Mouse (Mus musculus): ENCODE measurements around the gene Hist1h3d. TPM values are rescaled to one million over a fixed set of nuclear protein-coding genes. Genes with fewer than 3 reads are reported as not detected.
A peak's percentile ranks its signal among the peaks of the same experiment; 100 is the strongest.
"Not testable (repeated sequence)": the region's sequence is repeated elsewhere in the genome, so short reads cannot be mapped to it uniquely, and the experiment has no call there.

Gene Hist1h3d
- polyA plus RNA-seq, 1 experiment from 2014 or later, result 7.2 TPM

GRCm38 (mm10) chr13:23620733-23621531, 45.4 kb downstream of the Hist1h3d start, which contains the start of gene Hist1h2be:
Gene Hist1h2be (minus strand): TSS chr13:23621124.
- H3K27ac ChIP-seq (ENCODE audit: low read depth, low read length), result peak within 1 kb of the TSS; percentile 96
- no peaks in the 10 kb centered on the region for H3K4me1 ChIP-seq (replicated peaks; ENCODE audit: control insufficient read depth, insufficient read depth, low read length)
- no peaks in the 10 kb centered on the region for H3K27me3 ChIP-seq (ENCODE audit: control insufficient read depth, insufficient read depth, low read length)
- H3K9ac ChIP-seq (ENCODE audit: low read depth, low read length), result peak within 1 kb of the TSS; percentile 89
- peak within 1 kb of the TSS; percentile 93 for H3K4me2 ChIP-seq (replicated peaks; ENCODE audit: low read depth, low read length)
- under 1% methylated on average over 27 of the region's 27 CpGs for WGBS
- H3K4me3 ChIP-seq (ENCODE audit: low read depth, low read length), result peak within 1 kb of the TSS; percentile 61
- H3K36me3 ChIP-seq (ENCODE audit: control insufficient read depth, insufficient read depth, low read length), result no peaks in the 10 kb centered on the region
- ATAC-seq (ENCODE audit: low FRiP score), result peak; percentile 87
- no peaks in the 10 kb centered on the region for H3K9me3 ChIP-seq (ENCODE audit: control insufficient read depth, low read length)
- peak; percentile 81 for DNase-seq (ENCODE audit: low spot score)

GRCm38 (mm10) chr13:23621532-23622174, 46.1 kb downstream of the Hist1h3d start:
- ATAC-seq (ENCODE audit: low FRiP score) (peak; percentile 84), DNase-seq (ENCODE audit: low spot score) (no peak)
- peak overlapping the region; percentile 89 for H3K9ac ChIP-seq (ENCODE audit: low read depth, low read length)
- H3K27me3 ChIP-seq (ENCODE audit: control insufficient read depth, insufficient read depth, low read length), result no peaks in the 10 kb centered on the region
- peak overlapping the region; percentile 96 for H3K27ac ChIP-seq (ENCODE audit: low read depth, low read length)
- no peaks in the 10 kb centered on the region for H3K4me1 ChIP-seq (replicated peaks; ENCODE audit: control insufficient read depth, insufficient read depth, low read length)
- no peaks in the 10 kb centered on the region for H3K36me3 ChIP-seq (ENCODE audit: control insufficient read depth, insufficient read depth, low read length)
- no peaks in the 10 kb centered on the region for H3K9me3 ChIP-seq (ENCODE audit: control insufficient read depth, low read length)
- H3K4me2 ChIP-seq (replicated peaks; ENCODE audit: low read depth, low read length), result peak overlapping the region; percentile 93
- WGBS, result 1% methylated on average over 18 of the region's 18 CpGs
- peak overlapping the region; percentile 61 for H3K4me3 ChIP-seq (ENCODE audit: low read depth, low read length)

GRCm38 (mm10) chr13:23622175-23622671, 46.7 kb downstream of the Hist1h3d start, which contains the start of gene Hist1h1e:
Gene Hist1h1e (minus strand): TSS chr13:23622558.
- H3K9me3 ChIP-seq (ENCODE audit: control insufficient read depth, low read length); H3K27me3 ChIP-seq (ENCODE audit: control insufficient read depth, insufficient read depth, low read length); H3K36me3 ChIP-seq (ENCODE audit: control insufficient read depth, insufficient read depth, low read length); H3K4me1 ChIP-seq (replicated peaks; ENCODE audit: control insufficient read depth, insufficient read depth, low read length): not testable (repeated sequence)
- Histone ChIP-seq H3K4me3 (ENCODE audit: low read depth, low read length) (peak within 1 kb of the TSS; percentile 61), H3K9ac (ENCODE audit: low read depth, low read length) (peak within 1 kb of the TSS; percentile 89), H3K4me2 (replicated peaks; ENCODE audit: low read depth, low read length) (peak within 1 kb of the TSS; percentile 93), H3K27ac (ENCODE audit: low read depth, low read length) (peak within 1 kb of the TSS; percentile 96)
- peak; percentile 95 for ATAC-seq (ENCODE audit: low FRiP score)
- DNase-seq (ENCODE audit: low spot score), result peak; percentile 95
- WGBS, result under 1% methylated on average over 51 of the region's 53 CpGs

- Histone ChIP-seq H3K4me2 (replicated peaks; ENCODE audit: low read depth, low read length) (peak overlapping the region; percentile 93), H3K4me1 (replicated peaks; ENCODE audit: control insufficient read depth, insufficient read depth, low read length) (no peaks in the 10 kb centered on the region), H3K27ac (ENCODE audit: low read depth, low read length) (peak overlapping the region; percentile 96), H3K4me3 (ENCODE audit: low read depth, low read length) (peak overlapping the region; percentile 61), H3K9ac (ENCODE audit: low read depth, low read length) (peak overlapping the region; percentile 51), H3K27me3 (ENCODE audit: control insufficient read depth, insufficient read depth, low read length) (no peaks in the 10 kb centered on the region), H3K9me3 (ENCODE audit: control insufficient read depth, low read length) (no peaks in the 10 kb centered on the region), H3K36me3 (ENCODE audit: control insufficient read depth, insufficient read depth, low read length) (no peaks in the 10 kb centered on the region)
- 30% methylated on average over 7 of the region's 7 CpGs for WGBS
- DNase-seq (ENCODE audit: low spot score), result no peak
- no peak for ATAC-seq (ENCODE audit: low FRiP score)
Observed at GRCm38 (mm10) chr13:23622861-23623450, 47.4 kb downstream of the Hist1h3d start.

Other genes with a start within 250 kb of the Hist1h3d start
- gene Zfp322a, start 206.6 kb upstream of the Hist1h3d start, polyA plus RNA-seq (2014; fragmentation: Nextera tagmentation; extraction: Ambion mirVana), result 65.0 and 65.6 TPM in 2 replicates
- 12.1 and 13.4 TPM in 2 replicates for gene Abt1, start 151.9 kb upstream of the Hist1h3d start, polyA plus RNA-seq (2014; fragmentation: Nextera tagmentation; extraction: Ambion mirVana)
- gene Btn1a1, start 109.9 kb upstream of the Hist1h3d start, polyA plus RNA-seq (2014; fragmentation: Nextera tagmentation; extraction: Ambion mirVana), result not detected in 2 replicates
- gene Btn2a2, start 86.9 kb upstream of the Hist1h3d start, polyA plus RNA-seq (2014; fragmentation: Nextera tagmentation; extraction: Ambion mirVana), result 0.15 and 0.18 TPM in 2 replicates
- gene Hist1h4h, start 44.7 kb upstream of the Hist1h3d start, polyA plus RNA-seq (2014; fragmentation: Nextera tagmentation; extraction: Ambion mirVana), result 4.7 TPM in 2 replicates
- 3.6 and 8.4 TPM in 2 replicates for gene Hist1h2af, start 41.9 kb upstream of the Hist1h3d start, polyA plus RNA-seq (2014; fragmentation: Nextera tagmentation; extraction: Ambion mirVana)
- 3.7 and 4.8 TPM in 2 replicates for gene Hist1h3g, start 40.3 kb upstream of the Hist1h3d start, polyA plus RNA-seq (2014; fragmentation: Nextera tagmentation; extraction: Ambion mirVana)
- gene Hist1h2bh, start 32.4 kb upstream of the Hist1h3d start, polyA plus RNA-seq (2014; fragmentation: Nextera tagmentation; extraction: Ambion mirVana), result 0.60 and 0.89 TPM in 2 replicates
- gene Hist1h3f, start 31.7 kb upstream of the Hist1h3d start, polyA plus RNA-seq (2014; fragmentation: Nextera tagmentation; extraction: Ambion mirVana), result 1.0 and 1.1 TPM in 2 replicates
- 0.56 and 0.80 TPM in 2 replicates for gene Hist1h4f, start 24.1 kb upstream of the Hist1h3d start, polyA plus RNA-seq (2014; fragmentation: Nextera tagmentation; extraction: Ambion mirVana)
- 0.56 and 0.57 TPM in 2 replicates for gene Hist1h1d, start 22.5 kb upstream of the Hist1h3d start, polyA plus RNA-seq (2014; fragmentation: Nextera tagmentation; extraction: Ambion mirVana)
- gene Hist1h3e, start 13.4 kb upstream of the Hist1h3d start, polyA plus RNA-seq (2014; fragmentation: Nextera tagmentation; extraction: Ambion mirVana), result 6.7 and 6.9 TPM in 2 replicates
- 70.9 and 82.9 TPM in 2 replicates for gene Hist1h2ae, start 4.5 kb upstream of the Hist1h3d start, polyA plus RNA-seq (2014; fragmentation: Nextera tagmentation; extraction: Ambion mirVana)
- 3.2 and 4.8 TPM in 2 replicates for gene Hist1h2bg, start 4.4 kb upstream of the Hist1h3d start, polyA plus RNA-seq (2014; fragmentation: Nextera tagmentation; extraction: Ambion mirVana)
- gene Hist1h2bf, start 1.6 kb upstream of the Hist1h3d start, polyA plus RNA-seq (2014; fragmentation: Nextera tagmentation; extraction: Ambion mirVana), result 1.5 and 3.7 TPM in 2 replicates
- gene Hist1h2ad, start 1.4 kb upstream of the Hist1h3d start, polyA plus RNA-seq (2014; fragmentation: Nextera tagmentation; extraction: Ambion mirVana), result 1.0 and 2.9 TPM in 2 replicates
- 95.0 and 95.9 TPM in 2 replicates for gene Hist1h4d, start 5.8 kb downstream of the Hist1h3d start, polyA plus RNA-seq (2014; fragmentation: Nextera tagmentation; extraction: Ambion mirVana)
- 1.8 and 2.2 TPM in 2 replicates for gene Hist1h2be, start 45.4 kb downstream of the Hist1h3d start, polyA plus RNA-seq (2014; fragmentation: Nextera tagmentation; extraction: Ambion mirVana)
- 19.7 and 23.7 TPM in 2 replicates for gene Hist1h1e, start 46.8 kb downstream of the Hist1h3d start, polyA plus RNA-seq (2014; fragmentation: Nextera tagmentation; extraction: Ambion mirVana)
- gene Hist1h2ac, start 108.2 kb downstream of the Hist1h3d start, polyA plus RNA-seq (2014; fragmentation: Nextera tagmentation; extraction: Ambion mirVana), result 0.79 and 0.84 TPM in 2 replicates
- gene Hist1h2bc, start 108.4 kb downstream of the Hist1h3d start, polyA plus RNA-seq (2014; fragmentation: Nextera tagmentation; extraction: Ambion mirVana), result 21.0 and 26.1 TPM in 2 replicates
- gene Hist1h1t, start 120.1 kb downstream of the Hist1h3d start, polyA plus RNA-seq (2014; fragmentation: Nextera tagmentation; extraction: Ambion mirVana), result 0.17 TPM in 1 of 2 replicates, not detected in the other
- gene Hist1h4c, start 122.7 kb downstream of the Hist1h3d start, polyA plus RNA-seq (2014; fragmentation: Nextera tagmentation; extraction: Ambion mirVana), result 4.5 and 4.9 TPM in 2 replicates
- gene Hfe, start 135.1 kb downstream of the Hist1h3d start, polyA plus RNA-seq (2014; fragmentation: Nextera tagmentation; extraction: Ambion mirVana), result 3.4 and 4.2 TPM in 2 replicates
- 14.9 and 16.7 TPM in 2 replicates for gene Hist1h1c, start 163.0 kb downstream of the Hist1h3d start, polyA plus RNA-seq (2014; fragmentation: Nextera tagmentation; extraction: Ambion mirVana)
- gene Hist1h3c, start 169.8 kb downstream of the Hist1h3d start, polyA plus RNA-seq (2014; fragmentation: Nextera tagmentation; extraction: Ambion mirVana), result 10.7 and 11.3 TPM in 2 replicates
- 1.4 and 3.0 TPM in 2 replicates for gene Hist1h2bb, start 171.0 kb downstream of the Hist1h3d start, polyA plus RNA-seq (2014; fragmentation: Nextera tagmentation; extraction: Ambion mirVana)
- 42.5 and 50.0 TPM in 2 replicates for gene Hist1h2ab, start 175.4 kb downstream of the Hist1h3d start, polyA plus RNA-seq (2014; fragmentation: Nextera tagmentation; extraction: Ambion mirVana)
- gene Hist1h3b, start 176.5 kb downstream of the Hist1h3d start, polyA plus RNA-seq (2014; fragmentation: Nextera tagmentation; extraction: Ambion mirVana), result 6.5 and 10.7 TPM in 2 replicates
- gene Hist1h4b, start 181.2 kb downstream of the Hist1h3d start, polyA plus RNA-seq (2014; fragmentation: Nextera tagmentation; extraction: Ambion mirVana), result 3.6 and 4.8 TPM in 2 replicates
- 0.32 TPM in 1 of 2 replicates, not detected in the other for gene Hist1h4a, start 185.5 kb downstream of the Hist1h3d start, polyA plus RNA-seq (2014; fragmentation: Nextera tagmentation; extraction: Ambion mirVana)
- gene Hist1h3a, start 186.6 kb downstream of the Hist1h3d start, polyA plus RNA-seq (2014; fragmentation: Nextera tagmentation; extraction: Ambion mirVana), result 3.4 and 5.3 TPM in 2 replicates
- 2.4 and 3.7 TPM in 2 replicates for gene Hist1h1a, start 187.9 kb downstream of the Hist1h3d start, polyA plus RNA-seq (2014; fragmentation: Nextera tagmentation; extraction: Ambion mirVana)
- gene Trim38, start 194.2 kb downstream of the Hist1h3d start, polyA plus RNA-seq (2014; fragmentation: Nextera tagmentation; extraction: Ambion mirVana), result not detected in 2 replicates
- gene Slc17a2, start 231.2 kb downstream of the Hist1h3d start, polyA plus RNA-seq (2014; fragmentation: Nextera tagmentation; extraction: Ambion mirVana), result not detected in 2 replicates

Data from hindbrain, embryonic 11.5 days (tissue).